Mouse (Mus musculus) retina, adult 2 months (tissue): Measurements from ENCODE around the gene Olfr49.

Source experiments
- DNase-seq: peaks from one replicate; pipeline ENCODE4 v3.0.0-alpha.2; 2012; ENCODE audit warnings: low read depth, low spot score

Gene Olfr49

DNA sequence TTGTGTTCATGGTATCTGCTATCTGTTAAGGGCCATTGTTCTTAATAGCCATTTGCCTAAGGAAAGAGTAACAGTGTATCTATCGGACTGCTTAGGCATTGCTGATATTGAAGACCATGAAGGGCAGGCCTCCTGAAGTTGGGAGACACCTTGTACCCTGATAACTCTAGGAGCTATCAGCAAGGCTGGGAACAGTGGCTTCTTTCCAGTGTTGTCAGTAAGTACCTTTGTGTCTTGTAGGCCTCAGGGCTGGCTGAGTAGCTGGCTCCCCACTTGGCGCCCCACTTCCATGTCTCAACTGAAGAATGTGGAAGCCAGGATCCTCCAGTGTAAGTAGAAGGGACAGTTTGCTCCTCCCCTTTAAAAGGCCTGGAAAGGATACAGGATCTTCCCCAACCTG, 23.4 kb downstream of the Olfr49 start:
- no peak for DNase-seq

DNA sequence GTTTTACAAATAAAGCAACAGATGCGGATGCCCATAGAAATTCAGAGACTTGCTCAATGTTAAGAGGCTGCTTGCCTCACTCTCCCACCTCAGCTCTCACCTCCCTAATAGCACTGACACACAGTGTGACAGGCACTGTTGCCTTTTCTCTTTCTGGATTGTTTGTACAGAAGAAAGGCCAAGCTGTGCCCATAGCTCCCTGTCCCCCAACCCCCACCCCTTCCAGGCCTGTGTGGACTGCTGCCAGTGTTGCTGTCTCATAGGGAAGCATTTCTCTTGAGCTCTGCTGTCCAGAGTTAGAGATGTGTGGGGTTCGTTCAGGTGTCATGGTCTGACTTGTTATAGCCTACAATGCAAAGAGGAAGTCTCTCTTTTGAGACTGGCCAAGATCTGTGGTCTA, 24.5 kb downstream of the Olfr49 start:
- DNase-seq: no peak

DNA sequence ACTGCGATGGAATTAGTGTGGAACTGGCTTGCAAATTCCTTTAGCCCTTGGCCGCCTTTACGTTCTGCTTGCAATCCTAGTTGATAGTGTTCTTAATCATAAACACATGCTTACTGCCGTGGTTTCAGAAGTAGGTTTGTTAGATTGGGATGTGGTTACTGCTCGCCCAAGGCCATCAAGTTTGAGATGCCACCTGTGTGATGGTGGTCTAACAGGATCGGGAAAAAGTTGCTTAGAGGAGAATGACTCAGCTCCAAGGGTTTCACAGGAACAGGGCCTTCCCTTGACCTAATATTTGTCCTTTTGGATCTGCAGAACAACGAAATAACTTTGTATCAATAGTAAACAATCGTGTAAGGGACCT, 25.0 kb downstream of the Olfr49 start:
- no peak for DNase-seq

DNA sequence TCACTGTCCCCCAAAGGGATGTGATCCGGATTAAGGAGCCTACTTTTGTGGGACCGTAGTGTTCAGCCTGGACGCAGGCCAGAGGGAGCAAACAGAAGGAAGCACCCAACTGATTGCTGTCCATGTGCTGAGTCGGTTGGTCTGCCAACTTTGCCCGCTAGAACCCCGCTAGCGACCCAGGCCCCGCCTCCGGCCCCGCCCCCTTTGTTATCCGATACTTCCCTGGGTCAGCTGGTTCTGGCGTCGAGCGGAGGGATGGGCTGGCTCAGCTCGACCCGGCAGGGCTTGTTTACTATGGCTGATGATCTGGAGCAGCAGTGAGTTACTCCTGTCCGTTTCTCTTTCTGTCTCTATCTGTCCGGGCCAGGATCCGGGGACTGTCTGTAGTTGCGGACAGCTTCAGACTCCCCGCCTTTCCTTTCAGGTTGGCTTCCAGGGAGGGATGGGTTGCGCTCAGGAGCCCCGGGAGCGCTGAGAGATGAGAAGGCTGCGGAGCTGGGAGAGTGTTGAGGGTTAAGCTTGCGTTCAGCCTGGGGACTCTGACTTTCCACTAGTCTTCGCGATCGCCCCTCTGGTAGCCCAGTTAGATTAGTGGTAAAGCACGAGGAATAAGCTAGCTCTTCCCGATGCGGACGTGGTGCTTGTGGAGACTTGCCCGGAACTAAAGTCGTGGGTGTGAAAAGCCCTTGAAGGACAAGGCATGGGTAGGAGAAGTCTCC, 25.6 kb downstream of the Olfr49 start:
- DNase-seq: peak; percentile 68

DNA sequence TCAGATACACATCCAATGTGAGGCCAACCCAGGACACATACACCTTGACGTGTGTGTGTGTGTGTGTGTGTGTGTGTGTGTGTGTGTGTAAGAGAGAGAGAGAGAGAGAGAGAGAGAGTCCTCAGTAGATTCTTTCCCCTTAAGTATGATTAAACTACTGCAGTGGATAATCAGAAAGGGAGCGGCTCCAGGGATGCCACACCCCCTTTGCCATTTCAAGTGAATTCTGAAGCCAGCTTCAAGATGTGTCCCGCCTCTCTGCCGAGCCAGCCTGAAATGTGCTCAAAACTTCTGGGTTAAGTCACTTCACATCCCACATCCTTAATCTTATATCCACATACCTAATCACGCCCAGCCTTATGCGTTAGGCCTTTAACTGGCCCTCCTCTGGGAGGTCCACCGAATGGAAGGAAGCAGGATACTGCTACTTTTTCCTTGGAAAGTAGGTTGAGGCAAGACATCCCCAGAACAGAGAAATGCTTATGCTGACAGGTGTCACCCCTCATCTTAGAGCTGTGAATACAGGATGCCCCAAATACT, 26.5 kb downstream of the Olfr49 start:
- no peak for DNase-seq

DNA sequence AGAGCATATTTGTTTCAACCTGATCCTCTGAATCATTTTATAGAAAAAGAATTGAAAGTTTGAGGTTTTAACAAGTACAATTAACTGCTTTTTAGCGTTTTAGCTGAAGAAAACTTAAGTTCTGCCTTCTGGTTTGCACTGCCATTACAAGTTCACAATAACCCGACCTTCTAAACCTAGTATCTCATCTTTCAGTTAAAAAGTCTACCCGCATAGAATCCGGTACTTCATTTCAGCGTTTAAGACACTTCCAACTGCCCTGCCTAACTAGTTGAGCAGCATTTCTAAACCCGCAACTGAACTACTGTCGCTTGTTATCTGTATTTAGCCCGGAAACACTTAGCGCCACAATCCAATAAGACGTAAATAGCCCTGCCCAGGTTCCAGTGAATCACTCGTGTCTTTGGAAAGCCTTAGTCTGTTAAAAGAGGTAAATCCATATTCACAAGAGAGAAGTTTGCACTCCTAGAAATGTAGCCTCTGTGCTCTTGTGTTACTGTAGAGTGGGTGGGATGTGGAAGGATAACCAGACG, 30.0 kb downstream of the Olfr49 start:
- no peak for DNase-seq

DNA sequence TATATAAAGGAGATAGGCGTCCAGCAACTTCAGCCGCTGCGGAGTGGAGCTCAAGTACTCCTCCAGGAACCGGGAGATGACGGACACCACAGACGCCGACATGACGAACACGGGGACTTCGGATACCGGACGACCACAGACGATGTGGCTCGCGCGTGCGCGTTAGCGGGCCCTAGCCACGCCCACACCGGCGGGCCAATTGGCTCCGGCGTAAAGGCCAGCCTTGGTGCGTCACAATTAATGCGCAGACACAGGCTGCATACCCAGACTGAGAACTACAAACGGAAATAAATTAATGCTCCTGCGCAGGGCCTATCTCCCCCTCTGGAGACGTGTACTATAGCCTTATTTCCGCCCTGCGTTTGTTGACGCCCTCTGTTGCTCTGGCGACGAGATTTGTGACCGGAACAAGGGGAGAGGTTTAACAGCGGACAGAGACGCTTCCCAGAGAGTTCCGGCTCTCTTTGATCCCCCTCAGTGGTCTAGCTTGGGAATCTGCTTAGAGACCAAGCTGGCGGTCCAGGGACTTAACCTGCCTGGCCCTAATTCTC, 30.9 kb downstream of the Olfr49 start, which contains the start of the genes Dad1 and Abhd4:
Gene Dad1 (minus strand): TSS at position 364 of the 551 bp plus-strand sequence.
Gene Abhd4 (plus strand): TSS at position 448 of the 551 bp plus-strand sequence.
- DNase-seq: peak; percentile 98

DNA sequence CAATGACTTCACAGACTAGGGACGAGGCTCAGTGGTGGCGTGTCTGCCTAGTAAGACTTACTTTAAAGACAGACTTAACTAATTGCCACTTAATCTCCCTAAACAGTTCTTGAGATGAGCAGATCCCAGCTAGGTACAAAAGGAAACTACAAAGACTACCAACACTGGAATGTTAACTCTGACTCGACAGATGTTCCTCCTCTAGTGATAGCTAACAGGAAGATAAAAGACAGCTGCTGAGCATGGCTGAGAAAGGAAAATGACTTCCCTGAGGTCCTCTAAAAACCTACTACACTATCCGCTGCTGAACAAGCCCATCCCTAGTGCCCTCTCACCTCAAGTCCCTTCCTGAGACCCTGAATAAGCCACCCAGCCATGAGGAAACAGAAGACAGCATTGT, 34.6 kb downstream of the Olfr49 start:
- DNase-seq: no peak

DNA sequence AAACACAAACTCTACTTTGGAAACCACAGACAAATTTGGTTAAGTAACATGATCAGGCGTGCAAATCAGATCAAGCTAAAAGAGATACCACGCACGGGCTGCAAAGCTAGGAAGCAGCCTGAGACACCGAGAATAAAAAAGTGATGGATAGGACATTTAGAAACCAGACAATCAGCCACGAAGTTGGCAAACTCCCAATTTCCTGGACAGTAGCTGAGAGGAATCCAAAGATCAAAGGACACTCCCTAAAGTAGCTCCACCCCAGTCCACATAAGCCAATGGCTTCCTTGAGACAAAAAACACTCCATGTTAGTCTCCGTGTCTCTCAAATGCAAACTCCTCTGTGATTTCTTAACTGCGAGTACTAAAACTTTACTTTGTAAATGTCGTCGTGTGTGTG, 35.4 kb downstream of the Olfr49 start:
- no peak for DNase-seq

DNA sequence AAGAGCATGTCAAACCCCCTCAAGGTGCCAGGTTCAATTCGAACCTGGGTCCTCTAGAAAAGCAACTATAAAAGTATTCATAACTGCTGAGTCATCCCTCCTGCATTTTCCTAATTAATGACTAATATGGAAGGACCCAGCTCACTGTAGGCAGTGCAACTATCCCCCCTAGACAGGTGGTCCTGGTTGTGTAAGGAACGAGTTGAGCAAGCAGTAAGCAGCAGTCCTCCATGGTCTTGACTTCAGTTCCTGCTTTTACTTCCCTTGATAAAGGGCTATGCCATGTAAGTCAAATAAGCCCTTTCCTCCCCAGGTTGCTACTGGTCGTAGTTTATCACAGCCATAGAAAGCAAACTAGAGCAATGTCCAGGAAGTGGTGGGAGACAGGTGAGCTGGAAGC, 38.5 kb downstream of the Olfr49 start:
- DNase-seq: no peak

DNA sequence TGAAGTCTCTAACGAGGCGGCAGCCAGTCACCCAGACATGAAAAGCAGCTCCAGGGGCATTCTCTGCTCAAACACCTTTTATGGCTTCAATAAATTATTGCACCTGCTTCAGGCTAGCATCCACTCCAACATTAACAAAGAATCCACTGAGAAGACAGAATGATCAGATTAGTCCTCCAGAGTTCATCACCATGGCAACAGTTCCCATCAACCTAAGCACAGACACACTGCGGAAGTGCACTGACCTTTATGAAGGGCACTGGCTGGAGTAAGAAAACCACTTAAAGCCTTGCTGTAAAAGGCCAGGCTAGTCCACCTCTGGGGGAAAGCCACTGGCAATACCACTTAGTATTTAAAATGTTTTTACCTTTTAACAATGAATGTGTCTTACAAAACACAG, 40.6 kb downstream of the Olfr49 start:
- no peak for DNase-seq

DNA sequence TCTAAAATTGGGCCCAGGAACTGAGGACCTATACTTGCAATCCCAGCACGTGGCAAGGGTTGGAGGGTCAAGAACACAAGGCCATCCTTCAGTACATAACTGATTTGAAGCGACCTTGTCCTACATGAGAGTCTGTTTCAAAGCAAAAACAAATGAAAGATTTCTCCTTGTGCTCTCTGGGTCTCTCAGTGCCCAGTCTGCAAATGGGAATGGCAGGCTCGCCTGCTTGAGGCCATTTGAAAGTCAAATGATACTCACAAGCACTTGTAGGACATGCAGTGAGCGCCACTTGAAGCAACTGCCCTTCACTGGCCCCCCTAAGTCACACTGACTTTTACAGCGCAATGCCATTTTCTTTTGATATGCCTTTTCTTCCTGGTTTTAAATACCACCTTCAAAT, 44.2 kb downstream of the Olfr49 start:
- DNase-seq: no peak

DNA sequence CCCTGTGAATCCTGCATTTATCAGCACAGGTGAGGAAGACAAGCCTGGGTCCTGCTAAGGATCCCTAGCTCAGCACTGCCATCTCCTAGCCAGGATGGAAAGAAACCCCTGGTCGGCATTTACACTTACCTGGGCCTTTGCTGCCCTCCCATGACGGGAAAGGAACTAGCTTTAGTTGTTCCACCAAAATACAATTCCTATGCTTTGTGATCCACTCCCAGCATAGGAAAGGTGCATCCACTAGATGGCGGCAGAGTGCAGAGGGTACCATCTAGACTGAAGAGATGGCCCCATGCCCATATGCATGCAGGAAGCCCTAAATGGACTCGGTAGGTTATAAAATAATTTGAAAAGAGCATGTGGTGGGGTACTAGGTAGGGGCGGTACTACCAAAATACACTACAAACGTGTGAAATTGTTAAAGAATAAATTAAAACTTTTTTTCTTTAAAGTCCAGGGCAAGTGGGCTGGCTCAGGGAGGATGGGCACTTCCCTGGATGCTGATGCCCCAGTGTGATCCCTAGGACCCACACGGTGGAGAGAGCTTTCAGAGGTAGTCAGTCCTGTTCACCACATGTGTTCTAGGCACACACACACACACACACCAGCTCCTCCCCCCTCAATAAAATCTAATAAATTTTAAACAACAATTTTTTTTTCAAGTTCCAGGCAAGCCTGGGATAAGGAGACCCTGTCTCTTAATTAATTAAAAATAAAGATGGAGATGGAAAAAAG, 45.6 kb downstream of the Olfr49 start:
- no peak for DNase-seq

DNA sequence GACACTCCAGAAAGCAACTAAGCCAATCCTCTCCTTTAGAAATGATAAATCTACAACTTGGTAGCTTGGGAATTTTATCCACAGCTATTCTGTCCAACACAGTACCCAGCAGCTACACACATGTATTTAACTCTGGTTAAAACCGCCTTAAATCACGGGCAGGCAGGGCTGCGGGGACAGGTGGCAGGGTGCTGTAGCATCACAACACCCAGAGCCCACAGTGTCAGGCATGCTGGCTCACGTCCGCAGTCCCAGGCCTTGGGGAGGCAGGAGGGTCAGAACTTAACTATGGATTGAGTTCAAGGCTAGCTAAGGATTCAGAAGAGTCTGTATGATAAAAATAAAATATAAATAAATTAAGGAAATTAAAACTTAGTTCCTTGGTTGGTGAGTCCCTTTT, 47.9 kb downstream of the Olfr49 start:
- no peak for DNase-seq

DNA sequence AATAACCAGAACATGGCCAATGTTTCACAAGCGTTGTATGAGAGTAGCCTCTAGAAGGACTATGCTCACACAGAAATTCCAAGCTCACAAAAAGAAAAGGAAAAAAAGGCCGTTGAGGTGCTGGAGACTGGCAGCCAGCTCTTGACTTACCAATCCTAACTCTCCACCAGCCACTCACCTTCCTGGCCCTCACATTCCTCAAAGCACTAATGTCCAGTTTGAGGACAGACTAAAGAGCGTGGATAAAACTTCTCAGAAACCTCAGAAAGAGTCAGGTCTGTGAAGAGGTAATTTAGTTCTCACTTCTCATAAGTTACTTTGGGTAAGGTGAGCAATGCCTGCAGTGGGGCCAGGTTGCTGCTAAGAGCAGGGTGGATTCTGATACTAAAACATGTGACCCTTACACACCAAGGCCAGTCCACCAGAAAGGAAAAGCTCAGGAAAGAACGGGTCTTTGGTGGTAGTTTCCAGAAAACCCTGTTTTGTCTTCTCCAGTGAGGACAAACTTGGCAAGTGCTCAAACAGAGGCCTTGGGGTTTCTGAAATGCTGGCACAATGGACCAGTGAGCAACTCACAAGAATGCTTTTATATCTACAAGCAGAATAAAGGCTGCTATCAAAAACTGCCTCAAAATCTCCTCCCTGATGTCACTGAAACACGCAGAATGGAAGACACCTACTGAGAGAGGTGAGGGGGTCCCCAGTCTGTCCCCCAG, 48.8 kb downstream of the Olfr49 start:
- DNase-seq: no peak

DNA sequence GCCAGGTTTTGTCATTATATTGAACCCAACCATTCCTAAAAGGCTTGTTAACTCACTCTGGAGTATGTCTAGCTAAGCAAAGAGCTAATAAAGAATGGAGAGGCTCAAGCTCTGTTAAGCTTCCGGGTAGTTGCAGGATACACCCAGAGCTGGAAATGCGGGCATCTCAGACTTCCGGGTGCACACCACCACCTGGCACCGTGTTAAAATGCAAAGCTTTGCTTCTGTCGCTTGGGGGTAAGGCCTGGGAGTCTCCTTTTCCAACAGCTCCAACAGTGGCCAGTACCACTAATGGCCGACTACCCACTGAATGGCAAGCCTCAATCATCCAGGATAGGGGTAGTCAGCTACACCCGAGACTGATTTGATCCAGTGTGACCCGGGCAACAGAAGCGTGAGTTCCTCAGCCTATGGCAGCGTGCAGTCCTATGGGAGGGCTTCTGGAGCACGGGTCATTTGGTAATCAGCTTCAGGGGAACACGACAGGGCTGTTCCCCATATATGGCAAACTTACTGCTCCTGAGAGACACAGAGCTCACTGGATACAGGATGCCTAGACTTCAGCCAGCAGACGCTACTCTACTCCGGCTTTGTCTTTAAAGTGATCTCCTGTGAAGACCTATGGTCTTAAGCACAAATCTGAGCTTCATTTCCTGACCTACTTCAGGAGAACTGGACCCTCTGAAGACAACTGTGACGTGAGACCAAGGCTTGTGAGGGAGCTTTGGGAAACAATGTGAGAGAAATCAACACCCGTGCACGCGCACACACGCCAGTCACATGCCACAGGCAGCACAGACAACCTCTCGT, 50.3 kb downstream of the Olfr49 start:
- DNase-seq: no peak

DNA sequence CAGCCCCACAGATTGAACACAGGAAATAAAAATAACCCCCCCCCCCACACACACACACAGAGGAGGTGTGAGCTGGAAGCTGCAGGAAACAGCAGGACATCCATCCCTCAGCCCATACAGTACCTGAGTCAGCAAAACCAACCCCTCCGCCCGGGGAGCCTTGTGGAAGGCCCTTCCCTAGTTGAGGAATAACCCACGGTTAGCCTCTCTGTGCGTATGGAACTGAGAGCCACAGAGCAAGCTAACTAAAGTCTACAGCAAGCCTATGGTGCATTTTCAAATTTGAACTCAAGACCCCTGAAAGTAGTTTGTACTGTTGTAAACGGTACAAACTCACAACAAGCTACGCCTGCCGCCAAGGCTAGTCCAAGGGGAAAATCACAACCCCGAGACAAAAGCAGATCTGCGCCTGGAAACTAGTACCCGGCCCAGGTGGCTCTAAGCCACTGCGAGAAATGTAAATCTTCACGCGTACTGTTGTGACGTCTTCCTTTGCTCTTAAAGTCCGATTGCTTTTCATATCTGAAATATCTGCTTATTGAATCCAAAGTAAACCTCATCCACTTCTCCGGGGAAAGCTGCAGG, 51.1 kb downstream of the Olfr49 start:
- DNase-seq: no peak

DNA sequence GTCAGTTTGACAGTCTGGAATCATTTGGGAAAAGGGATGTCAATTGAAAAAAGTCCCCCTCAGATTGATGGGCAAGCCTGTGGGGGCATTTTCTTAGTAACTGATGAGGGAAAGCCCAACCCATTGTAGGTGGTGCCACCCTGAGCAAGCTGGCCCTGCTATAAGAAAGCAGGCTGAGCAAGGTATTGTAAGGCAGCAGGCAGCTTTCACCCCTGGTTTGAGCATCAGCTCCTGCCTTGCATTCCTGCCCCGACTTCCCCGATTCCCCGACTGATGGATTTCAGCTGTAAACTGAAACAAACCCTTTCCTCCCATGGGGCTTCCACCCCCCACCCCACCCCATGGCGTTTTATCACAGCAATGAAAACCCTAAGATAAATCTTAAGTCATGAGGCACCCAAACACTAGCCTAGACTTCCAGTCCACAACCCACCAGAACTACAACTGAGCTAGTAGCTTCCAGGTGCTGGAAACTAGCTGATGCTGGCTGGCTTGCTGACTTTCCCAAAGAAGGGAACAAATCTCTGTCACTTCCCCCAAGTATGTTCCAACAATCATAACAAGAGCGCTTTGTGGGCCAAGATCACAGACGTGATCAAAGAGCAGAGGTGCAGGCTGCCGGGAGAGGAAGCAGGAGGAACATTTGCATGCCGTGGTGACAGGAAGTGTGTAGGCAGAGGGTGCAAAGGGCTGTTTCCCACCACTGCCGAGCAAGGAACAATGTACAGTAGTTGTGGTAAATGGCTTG, 51.8 kb downstream of the Olfr49 start:
- no peak for DNase-seq

DNA sequence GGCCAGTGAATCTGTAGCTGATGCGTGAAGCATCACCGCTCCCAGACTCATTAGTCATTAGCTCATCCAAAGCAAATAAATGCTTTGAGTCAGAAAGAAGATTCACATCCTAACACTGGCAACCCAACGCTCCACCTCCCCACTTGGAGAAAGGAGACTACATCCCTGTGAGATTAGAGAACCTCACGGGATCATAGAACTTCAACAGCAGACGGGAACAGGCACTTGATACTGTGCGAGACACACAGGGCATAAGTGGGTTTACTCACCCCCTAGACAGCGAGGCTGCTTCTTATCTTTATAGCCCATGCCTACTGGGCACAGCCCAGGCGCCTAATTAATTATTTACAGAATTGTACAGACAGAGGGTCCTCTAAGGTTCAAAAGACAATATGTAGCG, 52.6 kb downstream of the Olfr49 start:
- no peak for DNase-seq
